In the genomic region with DNA sequence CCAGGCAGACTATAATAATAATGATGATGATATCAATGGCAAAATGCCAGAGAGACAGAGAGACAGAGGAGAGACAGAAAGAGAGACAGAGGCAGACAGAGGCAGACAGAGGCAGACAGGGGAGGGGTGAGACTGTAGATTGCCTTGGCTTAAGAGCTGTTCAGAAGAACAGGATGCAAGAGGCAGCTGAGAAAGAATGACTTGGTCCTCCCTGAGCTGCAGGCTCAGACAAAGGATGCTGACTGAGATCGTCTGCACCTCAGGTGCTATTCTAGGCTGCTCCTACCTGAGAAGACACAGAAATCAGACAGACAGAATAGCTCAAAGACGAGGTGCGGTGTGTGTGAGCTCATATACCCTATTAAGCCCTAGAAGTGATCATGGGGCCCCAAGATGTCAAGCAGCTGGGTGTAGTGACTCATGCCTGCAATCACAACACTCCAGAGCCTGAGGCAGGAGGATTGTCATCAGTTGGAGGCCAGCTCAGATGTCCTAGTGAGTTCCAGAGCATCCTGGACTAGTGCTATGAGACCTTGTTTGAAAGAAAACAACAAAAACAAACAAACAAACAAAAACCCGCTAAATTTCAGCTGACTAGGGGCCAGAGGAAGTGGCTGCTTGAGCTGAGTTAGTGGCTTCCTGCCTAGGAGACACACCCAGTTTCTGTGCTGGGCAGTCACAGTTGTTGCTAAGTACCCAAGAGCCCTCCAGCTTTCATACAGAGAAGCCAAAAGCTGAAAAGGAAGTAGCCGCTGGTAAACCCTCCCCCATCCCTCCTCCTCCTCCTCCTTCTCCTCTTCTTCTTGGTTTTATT, we compare ENCODE assay signal across 8 mouse cellular contexts. TPM values are rescaled to one million over a fixed set of nuclear protein-coding genes. Genes with fewer than 3 reads are reported as not detected.
DNase-seq lines count a peak whose midpoint lies in the region; ATAC-seq and TF ChIP-seq lines count a peak whose summit lies in the region.
"Had no signal": no experiment of that assay in that cellular context is flagged by ENCODE, and none has a peak within 500 bp of the region (broad histone marks: within the 10 kb centered on the region; RNA-seq: fewer than 3 reads in every experiment).

No protein-coding gene starts in this region.

- intact Hi-C loops in heart, adult 2 months (cut with DNase I), result no loop called here

- peak; percentile 76 to 78 for DNase-seq in B cell, adult 2 months
- DNase-seq in CD8-positive naive resting alpha-beta T cell, adult 2 months (ENCODE audit: low read depth in 2 of 2, low spot score in 2 of 2), result peak; percentile 56 to 69
- DNase-seq in heart, adult 2 months, result peak; percentile 51 to 82
- DNase-seq in kidney, postnatal 14 days, result peak; percentile 68
- DNase-seq in adrenal gland, adult 18-20 months (ENCODE audit: low spot score in 2 of 2), result no peak
- no peak for DNase-seq in urinary bladder, postnatal 4 days (ENCODE audit: low spot score in 2 of 2)

- H3K27ac ChIP-seq in heart, adult 2 months, result peak overlapping the region; percentile 79

- no peak for TF ChIP-seq POLR2A in heart, adult 2 months (IDR thresholded peaks at IDR 0.05; ENCODE audit: insufficient read depth, low read depth, low read length)

- 18% methylated on average over 5 of the region's 5 CpGs for whole genome bisulfite sequencing in heart, adult 2 months

- peak; percentile 74 for ATAC-seq in megakaryocyte progenitor cell, adult 5-6 weeks (replicated peaks; ENCODE audit: poor library complexity)

- no peak for TF ChIP-seq CTCF in heart, adult 2 months (IDR thresholded peaks at IDR 0.05)

- TF ChIP-seq EP300 in heart, adult 2 months (IDR thresholded peaks at IDR 0.05; ENCODE audit: insufficient read depth, low read depth, low read length), result 0 out of 2 replicates have a peak, but pooled peaks have one; percentile 41

- H3K4me1 ChIP-seq in heart, adult 2 months (ENCODE audit: control insufficient read depth, insufficient read depth, low read length), result peaks cover 10% of the 10 kb centered on the region

- H3K27me3 ChIP-seq in heart, adult 2 months (ENCODE audit: control insufficient read depth, insufficient read depth, low read length), result no peaks in the 10 kb centered on the region

- H3K79me2 ChIP-seq in heart, adult 2 months (replicated peaks; ENCODE audit: control insufficient read depth, insufficient read depth, low read length), result no peaks in the 10 kb centered on the region

- no peaks in the 10 kb centered on the region for H3K36me3 ChIP-seq in heart, adult 2 months (ENCODE audit: control insufficient read depth, insufficient read depth, low read length)

- H3K4me3 ChIP-seq in heart, adult 2 months, result no peak overlapping the region

- H3K9ac ChIP-seq in heart, adult 2 months (ENCODE audit: low read depth, low read length), result peak overlapping the region; percentile 67; the same call in 1 of the 2 replicates

RNA-seq across cellular contexts. Expression of gene Cdc42, which starts 10.0 kb away (rescaled TPM):
- 100 to 1,000 TPM; 136 to 137 TPM for total RNA-seq in heart, adult 2 months (2021)
- 68.4 and 141 TPM in 2 replicates for polyA plus RNA-seq in heart, adult 2 months (2012; rRNA removed)
- 610 and 655 TPM in 2 replicates for total RNA-seq in megakaryocyte progenitor cell, adult 5-6 weeks (2015)
- total RNA-seq in megakaryocyte progenitor cell, adult 5-6 weeks (2017), result 471 and 517 TPM in 2 replicates
- 100 to 1,000 TPM; 386 to 454 TPM for total RNA-seq in adrenal gland, adult 18-20 months (2021)

RNA-seq across cellular contexts. Expression of gene Cela3a, which starts 42.1 kb away (rescaled TPM):
- not detected for total RNA-seq in heart, adult 2 months (2021)
- not detected in 2 replicates for polyA plus RNA-seq in heart, adult 2 months (2012; rRNA removed)
- total RNA-seq in megakaryocyte progenitor cell, adult 5-6 weeks (2015), result not detected in 2 replicates
- not detected in 2 replicates for total RNA-seq in megakaryocyte progenitor cell, adult 5-6 weeks (2017)
- not detected for total RNA-seq in adrenal gland, adult 18-20 months (2021)
- polyA plus RNA-seq: large intestine, adult 2 months had no signal

Comparison
In these comparisons a context has a peak if more than half of its experiments do, and no peak if none do; other contexts are left out.
1. DNase-seq: peak in B cell, adult 2 months (2 of 2), CD8-positive naive resting alpha-beta T cell, adult 2 months (2 of 2), heart, adult 2 months (2 of 2) and kidney, postnatal 14 days (single experiment); none in adrenal gland, adult 18-20 months (0 of 2) and urinary bladder, postnatal 4 days (0 of 2).